Mouse (Mus musculus) layer of hippocampus, postnatal 10 days (tissue): ENCODE measurements around the gene Gm17720. TPM values are rescaled to one million over a fixed set of nuclear protein-coding genes. Genes with fewer than 3 reads are reported as not detected.

Experiments used
- DNase-seq, 2 experiments: peaks; one replicate each; pipeline ENCODE4 v3.0.0; 2021; ENCODE audit warnings: low spot score in 2 of 2
- long read RNA-seq: library from polyadenylated mRNA; stranded (forward); transcript quantifications from one replicate; pipeline ENCODE4 v2.0.0, GENCODE M21; 2023
- total RNA-seq, 2 experiments: library from RNA; stranded (reverse); gene quantifications; 2 replicates each; pipeline ENCODE4 v1.2.3; 2021

Gm17720 gene
- total RNA-seq = not detected
- long read RNA-seq = 0 reads

GRCm38 (mm10) chr8:110102653-110103052 lies at the start of gene Gm17720:
Gene Gm17720 (minus strand): TSS chr8:110102753.
- no peak for DNase-seq

DNA sequence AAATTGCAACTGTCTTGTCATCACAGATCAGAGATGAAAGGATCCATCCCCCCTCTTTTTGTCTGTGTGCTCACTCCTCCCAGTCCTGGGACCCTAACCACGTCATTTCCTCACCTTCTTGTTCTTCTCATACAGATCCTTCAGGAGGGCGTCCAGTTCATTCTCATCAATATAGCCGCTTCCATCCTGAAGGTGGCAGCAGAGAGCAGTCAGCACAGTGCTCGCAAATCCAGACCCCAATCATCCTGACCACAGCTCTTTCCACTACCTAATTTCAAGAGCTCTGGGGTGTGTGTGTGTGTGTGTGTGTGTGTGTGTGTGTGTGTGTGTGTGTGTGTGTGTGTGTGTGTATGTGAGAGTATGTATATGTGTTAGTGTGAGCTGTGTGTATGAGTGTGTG lies 43.0 kb upstream of the Gm17720 start:
- peak; percentile 64 to 75 for DNase-seq

GRCm38 (mm10) chr8:110140770-110141169 lies 38.2 kb upstream of the Gm17720 start:
- DNase-seq = no peak

DNA sequence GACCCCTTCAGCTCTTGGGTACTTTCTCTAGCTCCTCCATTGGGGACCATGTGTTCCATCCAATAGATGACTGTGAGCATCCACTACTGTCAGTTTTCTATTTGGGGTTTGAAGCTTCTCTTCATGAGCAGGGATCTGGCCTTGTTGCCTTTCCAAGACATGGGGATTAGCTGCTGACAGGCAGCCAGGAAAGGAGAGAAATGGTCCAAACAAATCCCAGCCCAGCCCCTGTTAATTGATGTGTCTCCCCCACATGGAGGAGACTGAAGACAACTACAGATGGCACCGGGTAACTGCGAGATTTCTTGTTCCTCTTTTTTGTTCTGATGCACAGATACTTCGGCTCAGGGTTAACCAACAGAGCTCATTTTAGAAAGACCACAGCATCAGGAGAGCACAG lies 37.6 kb upstream of the Gm17720 start:
- no peak for DNase-seq

DNA sequence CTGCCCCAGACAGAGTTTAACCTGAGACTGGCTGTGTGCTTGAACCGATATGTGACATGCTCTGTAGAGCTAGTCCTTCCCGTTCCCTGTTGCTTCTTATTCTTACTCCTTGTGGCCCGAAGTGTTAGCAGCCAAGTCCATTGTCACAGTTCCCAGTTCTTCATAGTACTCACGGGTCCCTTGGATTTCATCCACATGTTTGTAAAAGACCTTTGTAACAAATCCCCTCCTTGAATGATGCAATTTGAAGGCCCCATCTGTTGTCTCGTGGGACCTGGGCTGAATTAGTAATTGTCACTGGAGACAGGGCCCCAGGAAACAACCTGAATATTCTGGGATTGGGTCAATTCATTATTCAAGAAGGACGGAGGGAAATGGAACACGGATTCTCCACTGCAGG lies 33.0 kb upstream of the Gm17720 start:
- no peak for DNase-seq

DNA sequence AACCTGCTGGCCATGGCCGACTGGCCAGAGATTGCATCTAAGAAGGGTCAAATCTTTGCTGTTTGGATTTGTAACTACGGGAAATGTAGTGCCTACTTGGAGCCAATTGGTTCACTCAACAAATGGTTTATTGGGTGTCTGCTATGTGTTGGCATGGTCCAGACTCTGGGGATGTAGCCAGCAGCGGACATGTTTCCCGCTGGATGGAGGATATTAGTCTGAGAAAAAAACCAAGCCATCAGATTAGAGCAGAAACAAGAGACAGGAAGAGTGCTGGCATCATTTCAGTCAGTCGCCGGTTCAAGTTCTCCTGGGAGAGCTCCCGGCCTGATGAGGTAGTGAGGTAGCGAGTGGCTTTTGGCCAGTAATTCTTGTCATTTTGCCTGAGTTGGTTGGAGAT lies 31.7 kb upstream of the Gm17720 start:
- DNase-seq = peak; percentile 18 to 29

DNA sequence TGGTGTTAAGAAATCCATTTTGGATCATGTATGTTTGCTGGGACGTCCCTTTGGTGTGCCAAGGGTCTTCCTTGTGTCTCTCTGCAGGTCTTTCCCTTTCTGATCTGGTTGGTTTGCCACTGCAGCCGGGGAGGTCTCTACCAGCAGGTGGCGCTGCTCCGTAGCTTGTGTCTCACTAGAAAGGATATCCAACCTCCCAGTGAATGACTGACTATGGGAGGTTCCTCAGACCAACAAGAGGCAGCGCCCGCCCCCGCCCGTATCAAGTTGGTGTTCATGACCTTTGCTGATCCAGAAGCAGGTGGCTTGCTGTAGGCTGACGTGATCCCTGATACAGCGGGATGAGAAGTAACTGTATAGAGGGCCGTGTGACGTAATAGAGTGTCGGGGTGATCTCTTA lies 28.0 kb upstream of the Gm17720 start:
- DNase-seq = peak; percentile 88 to 90

GRCm38 (mm10) chr8:110119715-110120114 lies 17.2 kb upstream of the Gm17720 start:
- peak; percentile 29 to 49 for DNase-seq

DNA sequence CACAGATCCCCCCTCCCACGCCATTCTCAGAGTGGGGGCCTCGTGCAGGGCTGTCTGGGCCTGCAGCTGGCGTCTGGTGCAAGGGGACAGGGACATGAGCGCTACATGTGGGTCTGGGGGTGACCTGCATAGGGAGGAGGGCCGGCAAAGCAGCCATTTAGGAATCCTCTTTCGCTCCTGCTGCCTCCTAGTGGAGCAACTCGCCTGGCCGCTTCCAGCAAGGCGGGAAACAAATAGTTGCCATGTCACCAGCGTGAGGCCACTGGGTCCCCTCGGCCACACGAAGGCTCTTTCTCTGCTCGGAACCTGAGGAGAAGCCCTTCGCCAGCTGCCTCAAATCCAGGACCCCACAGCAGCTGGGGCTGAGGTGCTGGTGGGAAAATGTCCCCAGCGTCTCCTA lies 877 bp downstream of the Gm17720 start:
- no peak for DNase-seq

- no peak for DNase-seq
These were observed 1.6 kb downstream of the Gm17720 start, which contains the start of gene Gm21964 for GRCm38 (mm10) chr8:110100907-110101306. Gene Gm21964 (plus strand): TSS chr8:110101207.

DNA sequence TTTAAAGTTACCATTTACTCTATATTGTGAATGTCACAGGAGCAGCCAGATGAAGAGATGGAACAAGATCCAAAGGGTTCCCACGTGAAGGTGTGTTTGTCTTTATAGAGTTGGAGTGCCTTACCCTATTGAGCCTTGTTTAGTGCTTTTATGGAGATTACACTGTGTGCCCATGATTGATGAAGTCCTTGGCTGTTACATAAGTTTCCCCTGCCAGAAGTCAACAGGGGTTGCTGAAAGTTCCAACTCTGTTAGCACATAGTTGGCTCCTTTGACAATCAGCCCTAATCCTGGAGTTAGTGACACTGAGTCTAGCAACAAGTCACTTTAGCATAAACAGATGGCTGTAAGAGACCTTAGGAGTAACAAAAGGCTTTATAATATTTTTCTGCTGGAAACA lies 10.7 kb downstream of the Gm17720 start:
- DNase-seq = no peak

DNA sequence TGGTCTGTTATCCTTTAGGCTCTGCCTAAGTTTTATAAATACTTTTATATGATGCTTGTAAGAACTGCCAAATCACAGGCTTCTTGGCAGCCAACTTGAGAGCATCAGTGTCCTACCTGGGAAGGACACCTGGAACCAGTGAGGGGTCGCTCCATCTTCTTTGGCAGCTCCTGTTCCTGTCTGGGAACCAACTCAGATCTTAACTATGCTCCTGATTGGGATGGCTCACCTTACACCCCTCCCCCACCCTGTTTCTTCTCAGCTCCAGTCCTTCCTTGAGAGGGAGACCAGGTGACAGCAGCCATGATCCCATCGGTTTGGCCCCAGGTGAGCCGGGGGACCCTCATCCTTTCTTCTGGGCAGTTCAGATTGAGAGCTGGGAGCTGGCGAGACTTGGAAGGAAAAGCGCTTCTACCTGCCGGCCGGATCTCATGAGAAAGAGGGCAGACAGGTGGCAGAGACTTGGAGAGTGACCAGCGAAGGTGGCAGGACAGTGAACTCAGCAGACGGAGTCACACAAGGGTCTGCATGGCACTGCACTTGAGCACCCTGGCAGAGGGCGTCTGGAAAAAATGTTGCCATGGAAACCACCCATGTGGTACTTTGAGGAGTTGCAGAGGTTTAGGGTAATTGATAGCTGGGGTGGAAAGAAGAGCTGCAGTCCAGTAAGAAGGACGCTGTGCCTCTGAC lies 20.0 kb downstream of the Gm17720 start:
- DNase-seq = no peak

DNA sequence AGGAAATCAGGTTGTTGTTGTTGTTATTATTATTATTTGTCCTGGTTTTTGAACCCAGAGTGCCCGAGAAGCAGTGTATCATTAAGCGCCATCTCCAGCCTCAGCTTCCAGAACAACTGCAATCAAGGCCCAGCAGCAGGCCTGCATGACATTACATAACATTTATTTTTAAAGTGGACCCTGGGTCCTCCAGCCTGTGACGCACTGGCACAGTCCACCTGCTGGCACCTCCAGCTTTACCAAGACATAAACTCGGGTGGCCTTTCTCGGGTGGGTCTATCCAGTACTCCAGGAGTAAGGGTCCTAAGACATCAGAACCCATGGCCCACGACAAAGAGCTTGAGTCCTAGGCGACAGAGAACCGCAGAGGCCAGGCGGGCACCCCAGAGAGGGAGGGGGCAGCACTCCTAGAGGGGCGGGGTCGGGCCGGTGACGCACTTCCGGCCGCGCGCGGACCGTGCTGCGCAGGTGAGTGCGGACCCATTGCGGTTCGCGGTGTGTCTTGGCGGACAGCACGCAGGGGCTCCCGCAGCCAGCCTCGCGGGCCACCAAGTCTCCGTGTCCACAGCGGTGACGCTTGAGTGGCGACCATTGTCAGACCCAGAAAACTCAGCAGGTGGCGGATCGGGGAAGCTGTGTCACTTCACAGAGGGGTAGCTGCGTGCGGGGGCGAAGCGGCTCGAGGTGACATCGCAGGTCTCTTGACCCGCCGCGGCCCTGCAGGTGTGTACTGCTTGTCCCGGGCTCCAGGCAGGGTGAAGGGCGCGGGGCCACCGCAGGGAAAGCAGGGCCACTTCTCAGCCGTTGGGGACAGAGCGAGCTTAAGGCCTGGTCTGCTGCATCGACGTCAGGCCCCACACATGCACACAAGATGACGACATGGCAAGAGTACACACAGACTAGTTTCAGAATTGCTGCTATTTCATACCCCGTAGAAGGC lies 23.0 kb downstream of the Gm17720 start, which contains the start of gene Zfp612:
Gene Zfp612 (plus strand): TSS at position 465 of the 940 bp plus-strand sequence.
- peak; percentile 51 to 74 for DNase-seq

GRCm38 (mm10) chr8:110074496-110074895 lies 28.1 kb downstream of the Gm17720 start:
- no peak for DNase-seq

DNA sequence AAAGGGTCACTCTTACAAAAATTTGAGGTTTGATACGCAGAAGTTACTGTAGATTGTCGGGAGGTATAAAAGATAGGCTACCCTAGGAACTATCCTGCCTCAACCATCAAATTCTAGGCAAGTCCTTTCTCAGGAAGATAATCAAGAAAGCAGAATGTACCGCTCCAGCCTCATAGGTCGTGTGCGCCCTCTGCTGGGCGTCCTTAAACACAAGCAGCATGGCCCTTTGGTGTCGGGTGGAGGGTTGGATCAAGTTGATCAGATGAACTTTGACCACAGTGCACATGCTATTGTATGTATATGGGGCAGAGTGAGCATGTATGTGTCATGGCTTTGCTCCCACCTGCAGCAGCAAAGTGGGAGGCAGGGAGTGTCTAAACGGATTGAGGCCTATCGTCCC lies 31.0 kb downstream of the Gm17720 start:
- DNase-seq = peak; percentile 62 to 72

DNA sequence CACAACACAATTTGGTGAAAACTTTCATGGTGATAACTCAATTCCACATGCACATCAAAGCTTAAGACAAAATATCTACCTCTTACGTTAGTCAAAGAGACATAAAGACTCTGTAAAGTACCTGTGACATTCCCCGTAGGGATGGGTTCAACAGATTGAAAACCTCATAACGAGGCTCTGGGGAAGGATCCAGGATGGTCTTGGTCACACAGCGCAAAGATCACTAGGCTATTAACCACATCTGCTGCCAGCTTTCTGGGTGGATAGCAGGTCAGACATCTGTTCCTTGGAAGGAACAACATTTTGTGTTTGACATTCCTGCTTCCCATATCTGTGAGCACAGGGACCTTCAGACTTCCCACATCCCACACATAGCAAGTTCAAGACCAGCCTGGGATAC lies 32.8 kb downstream of the Gm17720 start:
- no peak for DNase-seq

GRCm38 (mm10) chr8:110065676-110066075 lies 36.9 kb downstream of the Gm17720 start:
- DNase-seq = no peak

- DNase-seq = no peak
These were observed 37.8 kb downstream of the Gm17720 start for GRCm38 (mm10) chr8:110064606-110065365.

DNA sequence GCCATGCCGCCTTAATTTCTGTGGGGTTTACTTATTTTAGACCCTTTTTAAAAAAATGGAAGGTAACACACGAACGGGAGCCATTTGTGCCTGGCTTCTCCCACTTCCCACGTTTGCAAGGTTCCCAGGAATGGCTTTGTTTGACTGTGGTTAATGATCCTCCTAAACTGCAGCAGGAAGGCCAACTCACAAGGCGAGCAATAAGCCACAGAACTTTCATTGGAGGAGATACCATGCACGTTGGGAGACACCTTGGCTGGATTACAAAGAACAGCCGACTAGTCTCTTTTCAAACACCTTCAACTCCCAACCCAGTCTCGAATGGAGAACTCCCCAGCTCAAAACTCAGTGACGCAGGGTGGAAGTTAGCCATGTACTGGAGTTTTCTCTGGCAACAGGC lies 38.4 kb downstream of the Gm17720 start:
- no peak for DNase-seq

GRCm38 (mm10) chr8:110058207-110058606 lies 44.3 kb downstream of the Gm17720 start:
- no peak for DNase-seq

DNA sequence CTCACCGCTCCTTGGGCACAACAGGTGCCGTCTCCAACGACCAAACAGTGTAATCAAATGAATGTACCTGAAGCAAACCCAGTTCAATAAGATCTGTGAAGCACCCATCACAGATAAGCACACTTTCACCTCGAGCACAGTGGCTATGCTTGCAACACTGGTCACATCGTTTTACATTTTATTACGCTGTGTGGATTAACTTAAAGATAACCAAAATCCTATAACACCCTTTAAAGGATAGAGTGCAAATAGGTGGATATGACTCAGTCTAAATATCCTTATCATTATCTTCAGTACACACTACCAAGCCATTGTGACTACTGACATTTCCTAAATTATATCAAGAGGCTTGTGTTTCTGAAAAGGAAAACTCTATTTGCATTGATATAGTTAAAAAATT lies 51.3 kb downstream of the Gm17720 start:
- no peak for DNase-seq
